Mouse (Mus musculus): ENCODE data around the gene Slc38a6. TPM values are rescaled to one million over a fixed set of nuclear protein-coding genes. Genes with fewer than 3 reads are reported as not detected.

The Slc38a6 gene
- total and polyA plus RNA-seq, 3 experiments: 3.1 to 6.1 TPM; not detected in 1

GRCm38 (mm10) chr12:73344300-73344699 lies 57.7 kb downstream of the Slc38a6 start:
- Histone ChIP-seq H3K27ac (ENCODE audit: control insufficient read depth, low read depth, low read length) (no peak overlapping the region), H3K9ac (ENCODE audit: control insufficient read depth, low read depth, low read length, poor library complexity, severe bottlenecking) (no peak overlapping the region), H3K27me3 (ENCODE audit: control insufficient read depth in 1 of 2, insufficient read depth in 2 of 2, low read length in 2 of 2) (no peaks in the 10 kb centered on the region), H3K4me3 (ENCODE audit: control insufficient read depth in 1 of 2, insufficient read depth in 1 of 2, low read depth in 2 of 2, low read length in 2 of 2) (no peak overlapping the region), H3K79me2 (ENCODE audit: control insufficient read depth, insufficient read depth, low read length, poor library complexity) (no peaks in the 10 kb centered on the region), H3K36me3 (ENCODE audit: control insufficient read depth in 1 of 2, insufficient read depth in 2 of 2, low read length in 2 of 2) (peaks cover 0 to 8% of the 10 kb centered on the region in 2 experiments; a peak in 2 of 4 replicates), H3K9me3 (replicated peaks; ENCODE audit: insufficient read depth, low read length) (no peaks in the 10 kb centered on the region), H3K4me1 (ENCODE audit: control insufficient read depth in 1 of 2, insufficient read depth in 2 of 2, low read length in 2 of 2) (peaks cover 5 to 7% of the 10 kb centered on the region in 2 experiments)
- no peak for TF ChIP-seq MYC (IDR thresholded peaks at IDR 0.05; ENCODE audit: low read depth, low read length)
- no peak for TF ChIP-seq CHD2 (IDR thresholded peaks at IDR 0.05; ENCODE audit: low read length)
- TF ChIP-seq ZC3H11A (IDR thresholded peaks at IDR 0.05; ENCODE audit: low read depth, low read length): no peak
- TF ChIP-seq ETS1 (IDR thresholded peaks at IDR 0.05; ENCODE audit: low read depth, low read length): no peak
- TF ChIP-seq BHLHE40 (IDR thresholded peaks at IDR 0.05; ENCODE audit: borderline replicate concordance, low read depth, low read length): no peak
- no peak for TF ChIP-seq SIN3A (IDR thresholded peaks at IDR 0.05; ENCODE audit: low read length)
- TF ChIP-seq GABPA (IDR thresholded peaks at IDR 0.05; ENCODE audit: low read depth, low read length): no peak
- TF ChIP-seq TCF12 (IDR thresholded peaks at IDR 0.05; ENCODE audit: low read depth, low read length): no peak
- no peak for TF ChIP-seq ZNF384 (IDR thresholded peaks at IDR 0.05; ENCODE audit: low read depth, low read length)
- TF ChIP-seq E2F4 (IDR thresholded peaks at IDR 0.05; ENCODE audit: borderline replicate concordance, low read depth, low read length): no peak
- no peak for TF ChIP-seq TBP (IDR thresholded peaks at IDR 0.05; ENCODE audit: low read depth, low read length)
- TF ChIP-seq TAL1 (IDR thresholded peaks at IDR 0.05; ENCODE audit: low read length): no peak
- TF ChIP-seq JUND (IDR thresholded peaks at IDR 0.05; ENCODE audit: low read depth, low read length): no peak
- no peak for TF ChIP-seq NRF1 (IDR thresholded peaks at IDR 0.05; ENCODE audit: insufficient read depth, low read depth, low read length, poor library complexity, severe bottlenecking)
- TF ChIP-seq MAZ (IDR thresholded peaks at IDR 0.05; ENCODE audit: low read depth, low read length): no peak
- no peak for TF ChIP-seq POLR2AphosphoS5 (IDR thresholded peaks at IDR 0.05; ENCODE audit: borderline replicate concordance, low read depth, low read length)
- TF ChIP-seq ZKSCAN1 (IDR thresholded peaks at IDR 0.05; ENCODE audit: low read depth, low read length): no peak
- TF ChIP-seq ZMIZ1 (IDR thresholded peaks at IDR 0.05; ENCODE audit: low read depth, low read length): no peak
- TF ChIP-seq SMC3 (IDR thresholded peaks at IDR 0.05; ENCODE audit: low read depth, low read length): no peak
- DNase-seq (ENCODE audit: low read depth, low spot score): no peak

DNA sequence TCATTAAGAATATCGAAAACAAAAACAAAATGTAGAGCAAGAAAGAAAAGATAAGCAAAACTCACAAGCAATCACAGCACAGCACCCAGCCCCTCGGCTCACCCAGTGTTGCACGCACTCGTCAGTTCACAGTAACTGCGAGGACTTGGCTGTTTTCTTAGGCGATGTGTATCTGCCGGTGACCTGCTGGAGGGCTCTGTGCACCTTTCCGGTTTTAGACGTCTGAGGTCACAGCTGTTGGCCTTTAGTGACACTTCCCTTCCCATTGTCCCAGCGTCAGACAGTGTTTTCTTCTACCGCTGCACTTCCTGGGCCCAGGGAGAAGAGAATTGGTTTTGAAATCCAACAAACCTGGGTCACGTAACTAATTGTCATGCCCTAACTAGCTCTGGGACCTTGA lies 58.6 kb downstream of the Slc38a6 start:
- H3K27ac ChIP-seq (ENCODE audit: control insufficient read depth, low read depth, low read length): no peak overlapping the region
- peaks cover 5 to 7% of the 10 kb centered on the region in 2 experiments for H3K4me1 ChIP-seq (ENCODE audit: control insufficient read depth in 1 of 2, insufficient read depth in 2 of 2, low read length in 2 of 2)
- TF ChIP-seq RCOR1 (IDR thresholded peaks at IDR 0.05; ENCODE audit: low read depth, low read length): no peak
- no peak for TF ChIP-seq ELF1 (IDR thresholded peaks at IDR 0.05; ENCODE audit: low read depth, low read length)
- TF ChIP-seq UBTF (IDR thresholded peaks at IDR 0.05; ENCODE audit: borderline replicate concordance, insufficient read depth, low read depth, low read length): no peak
- no peak for TF ChIP-seq TAL1 (IDR thresholded peaks at IDR 0.05; ENCODE audit: low read length)
- TF ChIP-seq ZKSCAN1 (IDR thresholded peaks at IDR 0.05; ENCODE audit: low read depth, low read length): no peak
- no peak for TF ChIP-seq POLR2AphosphoS2 (IDR thresholded peaks at IDR 0.05; ENCODE audit: low read length)
- no peak for TF ChIP-seq POLR2AphosphoS5 (IDR thresholded peaks at IDR 0.05; ENCODE audit: borderline replicate concordance, low read depth, low read length)
- TF ChIP-seq MYC (IDR thresholded peaks at IDR 0.05; ENCODE audit: low read depth, low read length): no peak
- TF ChIP-seq E2F4 (IDR thresholded peaks at IDR 0.05; ENCODE audit: borderline replicate concordance, low read depth, low read length): no peak
- TF ChIP-seq POLR2A (IDR thresholded peaks at IDR 0.05; ENCODE audit: control insufficient read depth in 1 of 2, insufficient read depth in 1 of 2, low read depth in 1 of 2, low read length in 2 of 2, poor library complexity in 1 of 2): no peak
- no peak for TF ChIP-seq BHLHE40 (IDR thresholded peaks at IDR 0.05; ENCODE audit: borderline replicate concordance, low read depth, low read length)
- no peak for TF ChIP-seq TCF12 (IDR thresholded peaks at IDR 0.05; ENCODE audit: low read depth, low read length)
- no peak for TF ChIP-seq GABPA (IDR thresholded peaks at IDR 0.05; ENCODE audit: low read depth, low read length)
- no peak for TF ChIP-seq ZMIZ1 (IDR thresholded peaks at IDR 0.05; ENCODE audit: low read depth, low read length)
- no peak for TF ChIP-seq EP300 (IDR thresholded peaks at IDR 0.05; ENCODE audit: low read depth in 1 of 2, low read length in 2 of 2)
- no peak for TF ChIP-seq SIN3A (IDR thresholded peaks at IDR 0.05; ENCODE audit: low read length)
- TF ChIP-seq RAD21 (IDR thresholded peaks at IDR 0.05; ENCODE audit: low read depth, low read length): no peak
- TF ChIP-seq NELFE (IDR thresholded peaks at IDR 0.05; ENCODE audit: low read depth, low read length): no peak
- no peak for TF ChIP-seq MEF2A (IDR thresholded peaks at IDR 0.05; ENCODE audit: extremely low read depth, insufficient replicate concordance, low read depth, low read length, poor library complexity, severe bottlenecking)
- no peak for TF ChIP-seq HCFC1 (IDR thresholded peaks at IDR 0.05; ENCODE audit: low read depth, low read length)
- no peak overlapping the region for H3K4me3 ChIP-seq (ENCODE audit: control insufficient read depth in 1 of 2, insufficient read depth in 1 of 2, low read depth in 2 of 2, low read length in 2 of 2)
- no peaks in the 10 kb centered on the region for H3K9me3 ChIP-seq (replicated peaks; ENCODE audit: insufficient read depth, low read length)
- H3K27me3 ChIP-seq (ENCODE audit: control insufficient read depth in 1 of 2, insufficient read depth in 2 of 2, low read length in 2 of 2): no peaks in the 10 kb centered on the region
- DNase-seq (ENCODE audit: low read depth, low spot score): no peak
- H3K9ac ChIP-seq (ENCODE audit: control insufficient read depth, low read depth, low read length, poor library complexity, severe bottlenecking): no peak overlapping the region
- peaks cover 0 to 8% of the 10 kb centered on the region in 2 experiments; a peak in 2 of 4 replicates for H3K36me3 ChIP-seq (ENCODE audit: control insufficient read depth in 1 of 2, insufficient read depth in 2 of 2, low read length in 2 of 2)
- no peaks in the 10 kb centered on the region for H3K79me2 ChIP-seq (ENCODE audit: control insufficient read depth, insufficient read depth, low read length, poor library complexity)
